Mouse (Mus musculus) ovary, postnatal 14 days (tissue): Measurements from ENCODE around the gene Ak4.
"Not testable (repeated sequence)": the region's sequence is repeated elsewhere in the genome, so short reads cannot be mapped to it uniquely, and the experiment has no call there.

Experiments used
- DNase-seq: peaks from one replicate; pipeline ENCODE4 v3.0.0; 2022; ENCODE audit warnings: low spot score

Ak4 gene

DNA sequence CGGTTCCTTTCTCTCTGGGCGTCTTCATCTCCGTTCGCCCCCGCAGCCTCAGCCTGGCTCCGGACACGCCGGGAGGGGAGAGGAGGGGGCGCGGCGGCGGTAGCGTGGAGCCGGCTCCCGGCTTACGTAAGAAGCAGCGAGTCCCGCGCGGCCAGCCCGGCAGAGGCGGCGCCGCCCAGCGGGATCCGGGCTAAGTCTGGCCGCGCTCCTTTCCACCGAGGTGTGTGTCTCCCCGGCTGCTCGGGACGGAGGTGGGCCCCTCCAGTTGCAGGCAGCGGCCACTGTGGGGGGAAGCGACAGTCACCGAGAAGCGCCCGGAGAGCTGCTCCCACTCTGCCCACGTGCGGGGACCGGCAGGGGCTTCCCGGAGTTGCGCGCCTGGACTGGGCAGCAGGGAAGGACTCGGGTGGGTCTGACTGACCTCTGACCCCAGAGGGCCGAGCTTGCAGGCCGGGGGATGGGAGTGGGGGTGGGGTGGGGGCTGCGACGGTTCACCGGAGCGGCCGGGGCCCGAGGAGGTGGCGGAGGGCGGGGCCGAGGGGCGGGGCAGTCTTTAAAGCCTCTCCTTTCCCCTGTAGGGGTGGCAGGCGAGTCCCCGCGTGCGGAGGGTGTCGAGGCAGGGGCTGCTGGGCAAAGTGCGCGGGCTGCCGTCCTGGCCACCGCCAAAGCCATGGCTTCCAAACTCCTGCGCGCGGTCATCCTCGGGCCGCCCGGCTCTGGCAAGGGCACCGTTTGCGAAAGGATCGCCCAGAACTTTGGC lies at the start of gene Ak4:
Ak4 (plus strand) TSS at position 127 of the 760 bp plus-strand sequence.
- peak; percentile 9 for DNase-seq

DNA sequence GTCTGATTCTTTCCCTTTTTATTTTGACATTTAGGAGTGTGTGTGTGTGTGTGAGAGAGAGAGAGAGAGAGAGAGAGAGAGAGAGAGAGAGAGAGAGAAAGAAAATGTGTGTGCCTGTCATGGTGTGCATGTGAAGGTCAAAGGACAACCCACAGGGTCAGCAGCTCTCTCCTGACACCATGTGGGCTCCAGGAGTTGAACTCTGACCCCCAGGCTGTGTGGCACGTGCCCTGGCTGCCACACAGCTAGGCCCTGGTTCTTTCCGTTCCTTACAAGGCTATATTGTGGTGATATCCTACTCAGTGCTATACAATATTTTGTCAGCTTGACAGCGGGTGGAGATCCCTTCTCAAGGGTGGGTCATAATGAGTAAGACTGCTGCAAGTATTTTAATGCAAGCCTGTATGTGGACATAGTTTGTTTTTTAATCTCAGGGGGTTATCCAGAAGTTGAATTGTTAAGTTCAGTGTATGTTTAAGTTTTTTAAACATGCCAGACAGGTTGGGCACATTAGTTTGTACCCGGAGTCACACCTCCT lies 49.3 kb upstream of the Ak4 start:
- no peak for DNase-seq

DNA sequence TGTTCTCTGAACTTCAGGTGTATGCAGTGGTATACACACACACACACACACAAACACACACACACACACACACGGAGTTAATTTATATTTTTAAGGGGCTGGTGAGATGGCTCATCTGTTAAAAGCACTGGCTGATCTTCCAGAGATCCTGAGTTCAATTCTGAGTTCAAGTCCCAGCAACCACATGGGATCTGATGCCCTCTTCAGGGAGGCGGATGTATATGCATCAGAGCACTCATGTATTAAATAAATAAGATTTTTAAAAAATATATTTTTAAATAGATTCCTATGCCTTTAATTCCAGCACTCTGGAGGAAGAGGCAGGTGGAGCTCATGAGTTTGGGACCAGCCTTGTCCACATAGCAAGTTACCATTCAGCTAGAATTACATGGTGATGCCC lies 46.8 kb upstream of the Ak4 start:
- DNase-seq = no peak

DNA sequence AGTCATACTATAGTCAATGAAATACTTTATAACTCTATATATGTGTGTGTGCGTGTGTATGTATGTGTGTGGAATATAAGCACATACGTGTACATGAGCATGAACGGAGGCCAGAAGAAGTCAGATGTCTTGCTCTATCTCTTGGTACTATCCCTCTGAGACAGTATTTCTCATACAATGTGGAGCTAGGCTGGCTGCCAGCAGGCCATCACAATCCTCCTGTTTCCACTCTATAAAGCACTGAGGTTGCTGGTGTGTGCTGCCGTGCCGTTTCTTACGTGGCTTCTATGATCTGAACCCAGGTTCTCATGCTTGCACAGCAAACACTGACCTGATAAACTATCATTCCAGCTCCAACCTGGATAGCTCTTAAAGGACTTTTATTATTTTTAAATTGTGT lies 46.3 kb upstream of the Ak4 start:
- no peak for DNase-seq

DNA sequence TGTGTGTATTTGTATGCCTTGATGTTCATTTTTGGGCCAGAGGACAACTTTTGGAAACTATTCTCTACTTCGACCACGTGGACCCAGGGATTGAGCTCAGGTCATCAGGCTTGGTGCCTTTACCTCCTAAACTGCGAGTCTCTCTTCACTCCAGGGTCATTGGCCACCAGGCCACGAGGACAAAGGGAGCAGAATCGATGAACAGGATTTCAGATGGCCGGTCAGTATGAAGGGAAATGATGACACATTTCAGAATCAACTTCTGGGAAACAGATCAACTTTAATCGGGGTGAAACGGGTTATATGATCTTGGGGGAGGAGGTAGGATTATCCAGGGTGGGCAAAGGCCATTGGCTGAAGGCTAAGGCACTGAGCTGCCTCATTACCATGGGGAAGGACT lies 45.0 kb upstream of the Ak4 start:
- no peak for DNase-seq

DNA sequence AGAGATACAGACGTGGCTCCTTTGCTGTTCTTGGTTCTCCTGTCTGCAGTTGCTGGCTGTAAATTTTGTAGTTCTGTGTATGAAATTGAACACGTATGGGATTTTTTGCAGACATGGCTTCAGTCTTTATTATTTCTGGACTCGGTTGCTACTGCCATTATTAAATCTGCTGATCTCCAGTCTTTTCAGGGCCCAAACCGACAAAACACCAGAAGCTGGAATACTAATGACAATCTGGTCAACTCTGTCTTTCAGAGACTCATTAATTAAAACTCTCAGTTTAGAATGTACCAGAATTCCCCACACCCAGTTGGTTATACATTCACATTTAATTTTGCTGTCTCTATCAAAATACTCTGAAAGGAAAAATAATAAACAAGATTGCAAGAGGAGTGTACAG lies 42.2 kb upstream of the Ak4 start:
- no peak for DNase-seq

DNA sequence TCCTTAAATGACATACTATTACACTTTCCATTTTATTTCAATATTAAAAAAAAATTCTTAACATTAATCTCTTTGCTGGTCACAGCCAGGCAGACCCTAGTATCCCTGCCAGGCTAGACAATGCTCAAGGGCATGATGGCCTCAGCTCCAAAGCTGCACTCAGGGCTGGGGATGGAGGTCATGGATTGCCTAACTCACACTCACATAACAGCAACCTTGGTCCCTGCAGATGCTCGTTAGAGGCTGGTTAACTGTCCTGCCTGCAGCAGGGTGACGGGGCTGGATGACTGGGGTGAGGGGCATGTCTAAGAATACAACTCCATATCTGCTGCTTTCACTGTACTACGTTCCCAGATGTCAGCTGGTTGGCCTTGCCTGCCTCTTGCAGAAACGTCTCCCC lies 40.8 kb upstream of the Ak4 start:
- DNase-seq = no peak

DNA sequence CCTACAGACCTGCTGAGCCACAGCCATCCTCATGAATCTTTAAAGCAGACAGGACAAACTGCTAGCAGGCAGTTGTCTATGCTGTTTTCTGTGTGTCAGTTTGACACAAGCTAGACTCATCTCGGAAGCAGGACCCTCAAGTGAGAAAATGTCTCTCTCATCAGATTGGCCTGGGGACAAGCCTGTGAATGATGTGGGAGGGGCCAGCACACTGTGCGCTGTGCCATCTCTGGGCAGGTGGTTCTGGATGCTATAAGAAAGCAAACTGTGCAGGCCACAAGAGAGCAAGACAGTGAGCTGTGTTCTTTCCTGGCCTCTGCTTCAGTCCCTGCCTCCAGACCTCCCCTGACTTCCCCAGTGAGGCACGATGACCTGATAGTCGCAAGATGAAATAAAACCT lies 40.3 kb upstream of the Ak4 start:
- DNase-seq = no peak

DNA sequence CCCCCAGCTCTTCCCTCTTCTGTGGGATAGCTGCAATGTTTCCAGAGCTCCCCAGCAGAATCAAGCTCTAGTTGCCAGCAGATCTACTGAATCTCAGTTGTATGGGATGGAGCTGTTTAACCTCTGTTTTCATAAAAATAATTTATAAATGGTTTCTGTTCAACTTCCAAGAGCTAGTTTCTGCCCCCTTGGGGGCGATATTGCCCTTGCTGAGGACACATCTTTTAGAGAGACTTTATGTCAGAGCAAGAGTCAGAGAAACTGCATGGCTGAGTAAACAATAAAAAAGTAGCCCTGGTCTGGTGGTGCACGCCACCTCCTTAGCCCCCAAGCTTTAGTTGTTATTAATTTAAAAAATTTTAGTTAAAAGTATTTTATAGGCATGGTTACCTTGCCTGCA lies 34.1 kb upstream of the Ak4 start:
- DNase-seq = no peak

DNA sequence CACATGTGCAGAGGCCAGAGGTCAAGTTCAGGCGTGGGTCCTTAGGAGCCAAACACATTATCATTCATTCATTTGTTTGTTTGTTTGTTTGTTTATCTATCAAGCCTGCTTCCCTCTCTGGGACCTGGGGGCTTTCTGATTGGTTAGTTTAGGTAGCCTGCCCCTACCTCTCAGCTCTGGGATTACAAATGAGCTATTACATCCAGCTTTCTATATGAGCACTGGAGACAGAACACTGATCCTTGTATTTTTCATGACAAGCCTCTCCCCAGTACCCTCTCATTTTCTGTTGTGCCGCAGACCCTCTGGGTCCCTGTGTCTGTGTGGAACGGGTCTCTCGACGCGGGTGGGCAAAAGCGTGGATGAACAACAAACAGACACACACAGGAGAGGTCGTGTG lies 30.8 kb upstream of the Ak4 start:
- DNase-seq = no peak

DNA sequence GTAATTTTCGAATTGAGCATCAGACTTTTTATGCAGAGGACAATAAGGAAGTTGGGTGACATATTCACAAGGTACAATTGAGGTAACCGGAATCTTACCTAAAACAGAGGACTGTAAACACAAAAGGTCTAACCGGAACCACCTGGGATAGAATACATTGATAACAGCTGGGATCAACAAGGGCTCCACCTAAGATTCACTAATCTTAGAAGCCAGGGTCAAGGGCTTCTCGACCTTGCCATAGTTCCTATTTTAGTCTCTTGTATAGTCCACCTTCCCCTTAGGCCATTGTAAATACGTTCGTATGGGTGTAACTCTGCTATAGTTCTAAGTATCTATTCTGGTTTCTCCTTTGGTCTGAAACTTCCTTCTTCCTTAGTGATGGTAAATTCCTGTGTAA lies 30.4 kb upstream of the Ak4 start:
- DNase-seq = not testable (repeated sequence)

DNA sequence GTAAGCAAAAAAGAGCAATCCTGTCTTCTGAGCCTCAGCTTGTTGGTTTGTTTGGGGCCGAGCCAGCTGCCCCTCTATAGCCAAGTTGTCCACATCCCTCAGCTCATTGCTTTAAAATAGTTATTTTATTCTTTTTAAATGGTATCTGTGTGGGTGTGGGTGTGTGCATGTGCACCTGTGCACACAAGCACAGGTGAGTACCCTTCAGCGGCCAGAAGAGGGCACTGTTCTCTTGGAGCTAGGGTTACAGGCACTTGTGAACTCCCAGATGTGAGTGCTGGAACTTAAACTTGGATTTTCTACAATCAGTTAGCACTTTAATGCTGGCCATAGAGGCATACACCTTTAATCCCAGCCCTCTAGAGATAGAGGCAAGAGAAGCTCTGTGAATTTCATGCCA lies 26.8 kb upstream of the Ak4 start:
- DNase-seq = no peak

DNA sequence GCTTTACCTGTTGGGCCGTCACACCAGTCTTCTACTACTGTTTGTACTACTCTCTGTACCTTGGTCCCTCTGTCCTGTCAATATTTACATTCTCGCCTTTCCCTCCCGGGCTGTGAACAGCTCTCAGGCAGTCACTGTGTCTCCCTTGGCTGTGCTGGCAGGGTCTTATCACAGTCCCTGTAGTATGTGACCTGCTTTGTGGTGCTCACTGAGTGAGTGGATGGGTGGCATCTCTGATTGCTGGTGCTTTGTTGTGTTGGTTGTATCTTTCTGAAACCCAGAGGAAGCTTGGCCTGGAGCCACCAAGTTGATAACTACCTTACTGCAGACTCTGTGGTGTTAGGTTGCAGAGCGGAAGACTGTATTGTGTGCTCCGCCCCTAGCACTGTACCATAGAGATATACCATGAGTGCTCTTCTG lies 25.8 kb upstream of the Ak4 start:
- DNase-seq = no peak

DNA sequence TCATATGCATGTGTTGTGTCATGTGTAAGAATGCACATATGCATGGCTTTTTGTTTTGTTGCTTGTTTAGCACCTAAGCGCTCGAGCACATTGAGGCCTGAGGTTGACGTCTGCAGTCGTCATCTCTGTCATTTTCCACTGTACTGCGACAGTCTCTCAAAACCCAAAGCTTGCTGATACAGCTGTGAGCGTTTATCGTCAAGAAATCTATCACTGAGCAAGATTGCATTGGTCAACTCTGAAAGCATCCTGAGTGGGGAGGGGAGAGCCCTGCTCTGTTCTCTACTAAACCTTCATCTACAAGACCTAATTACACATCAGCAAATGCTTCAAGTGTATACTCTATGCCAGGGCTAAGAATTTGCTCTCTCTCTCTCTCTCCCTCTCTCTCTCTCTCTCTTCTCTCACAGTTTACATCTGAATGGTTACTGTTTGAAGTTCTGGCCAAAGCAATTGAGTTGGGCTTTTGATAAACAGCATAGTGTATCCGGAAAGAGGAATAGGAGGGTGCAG lies 24.0 kb upstream of the Ak4 start:
- no peak for DNase-seq

DNA sequence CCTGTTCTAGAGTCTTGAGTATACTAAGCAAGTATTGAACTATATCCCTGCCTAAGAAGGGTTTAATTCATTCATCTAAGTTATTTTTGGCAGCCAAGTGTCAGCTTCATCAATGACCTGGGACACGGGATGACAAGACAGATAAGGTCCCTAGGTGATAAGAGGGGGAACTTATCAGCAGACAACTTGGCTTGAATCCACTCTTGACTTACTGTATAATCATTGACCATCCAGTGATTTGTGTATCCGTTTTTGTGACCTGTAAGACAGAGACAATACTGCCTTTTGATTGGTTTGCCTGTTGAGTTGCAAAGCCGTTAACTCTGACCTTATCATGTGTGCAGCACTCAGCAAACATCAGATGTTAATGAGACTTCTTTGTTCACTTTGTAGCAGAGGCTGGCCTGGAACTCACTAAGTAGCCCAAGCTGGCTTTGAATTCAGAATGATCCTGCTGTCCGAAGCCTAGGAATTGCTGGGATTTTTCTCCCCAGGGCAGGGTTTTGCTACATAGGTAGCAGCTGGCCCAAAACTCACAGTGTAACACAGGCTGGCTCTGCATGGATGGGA lies 19.0 kb upstream of the Ak4 start:
- no peak for DNase-seq

DNA sequence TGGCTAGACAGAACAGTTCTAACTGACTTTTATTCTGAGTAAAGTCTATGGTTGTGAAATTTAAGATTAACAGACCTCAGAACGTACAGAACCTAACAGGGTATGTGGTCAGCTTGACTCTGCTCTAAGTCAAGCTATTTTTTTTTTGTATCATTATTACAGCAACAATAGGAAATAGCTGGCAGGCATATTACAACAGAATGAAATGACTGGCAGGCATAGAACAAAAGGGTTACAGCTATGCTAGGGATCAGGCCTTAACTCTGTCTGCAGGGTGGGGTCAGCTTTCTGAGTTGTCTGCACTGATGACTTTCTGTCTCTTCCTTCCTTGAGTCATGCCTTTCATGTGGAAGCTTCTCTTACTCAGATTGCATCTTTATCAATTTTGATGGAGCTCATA lies 17.1 kb upstream of the Ak4 start:
- DNase-seq = no peak

DNA sequence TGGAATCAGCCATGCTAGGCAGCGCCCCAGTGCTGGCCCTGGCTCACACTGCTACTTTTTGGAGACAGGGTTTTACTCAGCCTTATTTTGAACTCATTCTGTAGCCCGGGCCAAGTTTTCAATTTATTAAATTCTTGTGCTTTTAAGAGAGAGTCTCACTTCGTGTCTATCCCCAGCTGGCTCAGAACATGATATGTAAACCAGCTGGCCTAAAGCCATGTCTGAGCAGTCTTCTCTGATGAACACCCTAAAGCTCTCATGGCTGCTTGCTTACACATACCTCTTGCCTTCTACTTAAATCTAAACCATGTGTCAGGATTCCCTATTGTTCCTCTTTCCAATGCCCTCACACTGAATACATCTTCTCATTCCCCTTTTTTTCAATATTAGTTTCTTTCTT lies 14.2 kb upstream of the Ak4 start:
- no peak for DNase-seq

DNA sequence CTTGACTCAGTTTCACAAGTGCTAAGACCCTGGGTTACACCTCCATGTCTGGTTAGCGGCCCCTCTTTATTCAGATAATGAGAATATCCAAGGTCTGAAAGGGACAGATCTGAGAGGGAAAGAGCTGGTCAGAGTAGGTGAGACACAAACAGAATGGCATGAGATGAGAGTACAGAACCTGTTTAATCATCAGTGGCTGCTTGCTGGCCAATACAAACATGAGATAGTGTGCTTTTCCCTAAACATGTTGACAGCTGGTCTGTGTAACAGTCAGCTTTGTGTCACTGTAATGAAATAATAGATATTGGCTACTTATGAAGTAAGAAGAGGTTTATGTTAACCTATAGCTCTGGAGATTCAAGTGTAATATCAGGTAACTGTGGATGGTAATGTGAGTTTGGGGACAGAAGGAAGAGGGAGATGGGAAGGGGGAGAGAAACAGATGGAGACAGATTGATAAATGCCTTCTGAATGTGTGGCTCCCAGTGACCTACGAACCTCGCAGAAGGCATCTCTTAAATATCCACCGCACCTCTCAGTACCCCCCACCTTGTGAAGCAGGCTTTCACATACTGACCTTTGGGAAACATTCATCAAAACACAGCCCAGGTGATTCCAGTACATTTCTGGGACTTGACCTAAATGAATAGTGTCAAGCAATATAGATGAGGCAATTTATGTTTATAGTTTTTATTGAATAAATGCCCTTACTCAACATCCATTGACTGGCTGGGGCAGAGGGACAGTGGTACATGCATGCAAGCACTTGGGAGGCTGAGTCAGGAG lies 12.5 kb upstream of the Ak4 start:
- DNase-seq = no peak

DNA sequence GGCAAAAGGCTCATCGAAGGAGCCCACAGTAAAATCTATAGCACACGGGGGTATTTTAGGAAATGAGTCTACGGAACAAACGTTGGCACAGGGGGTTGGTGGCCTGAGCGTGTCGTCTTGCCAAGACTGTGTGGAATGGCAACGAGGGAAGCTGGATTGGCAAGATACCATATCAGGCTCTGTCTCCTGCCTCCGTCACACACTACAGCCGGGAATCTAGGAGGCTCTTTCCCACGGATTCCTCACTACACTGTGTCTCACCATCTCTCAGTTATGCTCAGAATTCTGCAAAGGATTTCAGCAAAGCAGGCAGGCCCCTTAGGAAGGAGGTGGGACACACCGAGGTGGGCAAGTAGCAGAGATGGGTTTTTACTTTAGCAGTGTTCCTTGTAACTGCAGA lies 2.1 kb upstream of the Ak4 start:
- DNase-seq = no peak

DNA sequence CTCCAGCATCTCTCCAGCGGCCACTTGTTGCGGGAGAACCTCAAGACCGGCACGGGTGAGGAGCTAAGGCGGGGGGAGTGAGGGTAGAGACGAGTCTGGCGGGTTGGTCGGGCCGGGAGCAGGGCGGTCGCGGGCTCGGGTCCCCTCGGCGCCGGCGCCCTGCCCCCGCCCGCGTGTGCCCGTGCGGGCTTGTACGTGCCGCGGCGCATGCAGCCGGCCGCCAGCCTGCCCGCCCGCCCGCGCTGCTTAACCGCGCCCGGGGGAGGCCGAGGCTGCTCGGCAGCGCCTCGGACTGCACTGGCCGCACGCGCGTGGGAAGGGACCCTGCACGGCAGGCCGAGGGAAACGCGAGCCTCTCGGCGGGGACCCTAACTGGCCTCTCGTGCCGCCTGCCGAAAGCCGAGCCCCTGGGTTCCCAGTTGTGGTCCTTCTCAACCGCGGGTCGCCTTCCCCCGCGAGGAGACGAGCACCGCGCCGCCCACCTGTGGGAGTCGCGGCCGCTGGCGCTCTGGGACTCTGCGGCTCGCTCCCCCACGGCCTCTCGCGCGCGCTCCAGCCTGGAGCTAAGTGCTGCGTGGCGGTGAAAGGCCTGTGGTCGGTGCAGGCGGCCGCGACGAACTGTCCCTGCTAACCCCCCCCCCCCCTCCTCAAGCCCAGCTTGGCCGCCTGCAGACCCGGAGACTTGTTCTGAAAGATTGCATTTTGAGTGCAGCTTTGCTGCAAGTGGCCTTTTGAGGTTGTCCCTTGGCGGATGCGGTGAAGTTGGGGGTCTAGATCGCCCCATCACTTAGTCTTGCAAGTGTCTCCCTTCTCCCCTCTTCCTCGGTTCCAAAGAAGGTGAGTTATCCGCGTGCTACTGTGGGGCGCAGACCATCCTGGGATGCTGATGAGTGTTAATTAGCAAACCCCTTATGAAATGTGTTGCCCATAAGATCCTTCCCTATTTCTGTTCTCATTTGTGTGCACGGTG lies 1.1 kb downstream of the Ak4 start:
- no peak for DNase-seq

DNA sequence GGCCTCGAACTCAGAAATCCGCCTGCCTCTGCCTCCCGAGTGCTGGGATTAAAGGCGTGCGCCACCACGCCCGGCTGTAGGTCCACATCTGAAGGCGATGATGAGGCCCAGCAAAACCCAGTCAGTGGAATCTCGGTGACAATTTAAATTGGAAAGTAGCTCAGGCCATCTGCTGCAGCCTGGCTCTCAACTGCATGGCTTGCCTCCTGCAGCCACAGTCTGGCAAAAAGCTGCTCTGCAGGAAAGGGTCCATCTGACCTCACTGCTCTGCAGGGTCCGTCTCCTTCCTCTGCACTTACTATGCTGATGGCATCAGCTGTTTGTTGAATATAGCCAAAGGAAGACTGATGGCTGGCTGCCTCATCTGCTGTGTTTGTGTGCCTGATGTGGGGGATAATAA lies 3.9 kb downstream of the Ak4 start:
- no peak for DNase-seq

DNA sequence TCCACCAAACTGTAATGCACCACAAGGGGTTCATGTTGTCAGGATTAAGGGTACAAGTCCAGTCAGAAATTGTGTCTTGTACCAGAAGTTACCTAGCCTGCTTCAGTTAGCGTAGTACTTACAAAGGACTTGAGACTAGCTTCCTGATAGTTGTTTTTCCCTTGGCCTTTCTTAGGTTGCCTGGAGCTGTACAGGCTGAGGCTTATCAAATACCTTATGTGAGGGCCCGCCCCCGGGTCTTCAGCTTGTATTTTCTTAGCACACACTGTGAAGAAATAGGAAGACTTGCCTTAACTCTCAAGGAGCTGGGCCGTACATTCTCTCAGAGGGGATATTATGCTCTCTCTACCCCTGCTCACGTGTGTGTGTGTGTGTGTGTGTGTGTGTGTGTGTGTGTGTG lies 4.5 kb downstream of the Ak4 start:
- DNase-seq = no peak
